Mouse (Mus musculus) kidney, adult 2 months (tissue): ENCODE measurements at regions not wholly inside any gene's neighbourhood (a gene's known extent, or its start where the extent isn't known, plus 50 kb on each side); places are given as distances from the start of the nearest gene placed in this dataset.

Experiments used
- CTCF ChIP-seq: fragments of 200-500 bp; conservative IDR thresholded peaks from 2 replicates; pipeline ENCODE4 v1.5.1; 2011; ENCODE audit warnings: low read depth, mild to moderate bottlenecking, control low read depth, low read length, moderate library complexity, mixed read lengths; ENCODE audit not compliant: insufficient read depth, insufficient read length
- POLR2A ChIP-seq: fragments of 200-500 bp; IDR thresholded peaks from one replicate; pipeline ENCODE4 v1.6.1; 2011; ENCODE audit warnings: low read depth, low read length, control low read depth

GRCm38 (mm10) chr8:80318231-80318870 lies 175.2 kb upstream of the Gypa start:
- TF ChIP-seq CTCF = no peak
- no peak for TF ChIP-seq POLR2A
